Mouse (Mus musculus): ENCODE measurements around the gene Fam83d. TPM values are rescaled to one million over a fixed set of nuclear protein-coding genes. Genes with fewer than 3 reads are reported as not detected.

The Fam83d gene
- polyA plus RNA-seq (2014; fragmentation: Illumina TruSeq; extraction: RNeasy Lipid Tissue Mini Kit (QIAGEN cat#74804); ENCODE audit: low read depth, low replicate concordance), result 0.26 TPM

GRCm38 (mm10) chr2:158767742-158768339, at the start of gene Fam83d:
Gene Fam83d (plus strand): TSS chr2:158768093.

DNA sequence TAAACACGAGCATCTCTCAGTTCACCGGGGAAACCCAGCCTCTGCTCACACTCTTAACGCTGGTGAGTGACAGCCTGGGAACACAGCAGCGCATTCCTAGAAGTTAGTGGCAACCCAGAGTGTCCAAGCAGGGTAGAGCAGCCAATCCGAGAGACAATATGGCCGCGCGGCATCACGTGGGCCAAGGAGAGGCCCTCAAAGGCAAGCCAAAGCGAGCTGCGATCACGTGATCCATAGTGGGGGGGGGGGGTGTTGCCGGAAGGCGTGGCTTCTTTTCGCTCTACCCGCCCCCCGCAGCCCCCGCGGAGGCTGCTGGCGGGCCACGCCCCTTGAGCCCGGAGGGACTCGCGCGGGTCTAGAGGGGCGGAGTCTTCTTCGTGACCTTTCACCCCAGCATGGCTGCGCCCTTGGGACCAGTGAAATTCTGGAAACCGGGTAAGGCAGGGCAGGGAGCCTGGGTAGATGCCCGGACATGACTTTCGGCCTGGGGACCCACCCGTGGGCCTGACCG, 26.7 kb downstream of the Fam83d start, which contains the start of gene Dhx35:
Gene Dhx35 (plus strand): TSS at position 314 of the 511 bp plus-strand sequence.

Other genes with a start within 250 kb of the Fam83d start
- not detected for gene Slc32a1, start 157.3 kb upstream of the Fam83d start, polyA plus RNA-seq (2014; fragmentation: Illumina TruSeq; extraction: RNeasy Lipid Tissue Mini Kit (QIAGEN cat#74804); ENCODE audit: low read depth, low replicate concordance)
- gene Actr5, start 143.2 kb upstream of the Fam83d start, polyA plus RNA-seq (2014; fragmentation: Illumina TruSeq; extraction: RNeasy Lipid Tissue Mini Kit (QIAGEN cat#74804); ENCODE audit: low read depth, low replicate concordance), result 9.4 TPM
- 4.3 TPM for gene Ppp1r16b, start 102.7 kb upstream of the Fam83d start, polyA plus RNA-seq (2014; fragmentation: Illumina TruSeq; extraction: RNeasy Lipid Tissue Mini Kit (QIAGEN cat#74804); ENCODE audit: low read depth, low replicate concordance)
- gene Dhx35, start 26.7 kb downstream of the Fam83d start, polyA plus RNA-seq (2014; fragmentation: Illumina TruSeq; extraction: RNeasy Lipid Tissue Mini Kit (QIAGEN cat#74804); ENCODE audit: low read depth, low replicate concordance), result 14.9 TPM